Mouse (Mus musculus) right cerebral cortex, postnatal 14 days (tissue): Measurements from ENCODE around the gene Klhdc9.
A peak's percentile ranks its signal among the peaks of the same experiment; 100 is the strongest.
"Not testable (repeated sequence)": the region's sequence is repeated elsewhere in the genome, so short reads cannot be mapped to it uniquely, and the experiment has no call there.

ENCODE experiments used
- DNase-seq: peaks from one replicate; pipeline ENCODE4 v3.0.0; 2022

Klhdc9 gene

GRCm38 (mm10) chr1:171355812-171356340 lies 4.7 kb downstream of the Klhdc9 start:
- no peak for DNase-seq

- DNase-seq: no peak
Measured at GRCm38 (mm10) chr1:171349210-171349609, 11.4 kb downstream of the Klhdc9 start.

GRCm38 (mm10) chr1:171348665-171349064 lies 11.9 kb downstream of the Klhdc9 start:
- DNase-seq: no peak

- DNase-seq: no peak
Measured at GRCm38 (mm10) chr1:171346095-171346450, 14.5 kb downstream of the Klhdc9 start.

- peak; percentile 90 for DNase-seq
Measured at GRCm38 (mm10) chr1:171345225-171346094, 15.1 kb downstream of the Klhdc9 start, which contains the start of the genes Nit1 and Pfdn2. Gene Nit1 (minus strand): TSS chr1:171345646. Gene Pfdn2 (plus strand): TSS chr1:171345670.

- no peak for DNase-seq
Measured at GRCm38 (mm10) chr1:171344715-171345114, 15.9 kb downstream of the Klhdc9 start.

GRCm38 (mm10) chr1:171343922-171344677 lies 16.5 kb downstream of the Klhdc9 start:
- no peak for DNase-seq

GRCm38 (mm10) chr1:171342262-171343207 lies 18.1 kb downstream of the Klhdc9 start:
- DNase-seq: no peak

GRCm38 (mm10) chr1:171330216-171330560 lies 30.4 kb downstream of the Klhdc9 start:
- DNase-seq: no peak

GRCm38 (mm10) chr1:171329433-171330215 lies 31.0 kb downstream of the Klhdc9 start:
- peak; percentile 79 for DNase-seq

- DNase-seq: peak; percentile 92
Measured at GRCm38 (mm10) chr1:171328839-171329432, 31.7 kb downstream of the Klhdc9 start, which contains the start of gene Dedd. Gene Dedd (plus strand): TSS chr1:171329145.

GRCm38 (mm10) chr1:171328244-171328643 lies 32.4 kb downstream of the Klhdc9 start:
- no peak for DNase-seq

- not testable (repeated sequence) for DNase-seq
Measured at GRCm38 (mm10) chr1:171326588-171326987, 34.0 kb downstream of the Klhdc9 start.

GRCm38 (mm10) chr1:171325571-171325970 lies 35.0 kb downstream of the Klhdc9 start:
- no peak for DNase-seq

- no peak for DNase-seq
Measured at GRCm38 (mm10) chr1:171322012-171322411, 38.6 kb downstream of the Klhdc9 start.

- no peak for DNase-seq
Measured at GRCm38 (mm10) chr1:171321415-171321814, 39.2 kb downstream of the Klhdc9 start.

GRCm38 (mm10) chr1:171320151-171320550 lies 40.4 kb downstream of the Klhdc9 start:
- DNase-seq: no peak

GRCm38 (mm10) chr1:171319748-171320147 lies 40.9 kb downstream of the Klhdc9 start:
- DNase-seq: no peak

GRCm38 (mm10) chr1:171309321-171309720 lies 51.3 kb downstream of the Klhdc9 start:
- DNase-seq: no peak
